Mouse (Mus musculus): ENCODE results near the gene Btg1. TPM values are rescaled to one million over a fixed set of nuclear protein-coding genes. Genes with fewer than 3 reads are reported as not detected.

Btg1 gene
- polyA plus RNA-seq, 1 experiment from 2014 or later, result 88.1 TPM

GRCm38 (mm10) chr10:96648161-96648561 lies 31.4 kb downstream of the Btg1 start:
- Histone ChIP-seq H3K4me1 (ENCODE audit: control insufficient read depth in 2 of 2, insufficient read depth in 2 of 2, low read length in 2 of 2) (peaks cover 19 to 20% of the 10 kb centered on the region in 2 experiments), H3K9me3 (ENCODE audit: control insufficient read depth, low read length) (no peaks in the 10 kb centered on the region), H3K27ac (replicated peaks in 1 of 2; ENCODE audit: control insufficient read depth in 1 of 2, insufficient read depth in 1 of 2, low read depth in 2 of 2, low read length in 2 of 2) (no peak overlapping the region), H3K9ac (ENCODE audit: low read length) (no peak overlapping the region), H3K4me2 (ENCODE audit: low read length) (no peak overlapping the region), H3K27me3 (ENCODE audit: control insufficient read depth, insufficient read depth, low read length) (no peaks in the 10 kb centered on the region), H3K36me3 (ENCODE audit: control insufficient read depth, insufficient read depth, low read length) (no peaks in the 10 kb centered on the region), H3K4me3 (ENCODE audit: control insufficient read depth in 1 of 2, insufficient read depth in 1 of 2, low read depth in 1 of 2, low read length in 2 of 2) (no peak overlapping the region)
- no peak for ATAC-seq (ENCODE audit: insufficient number of reproducible peaks, insufficient read depth, low FRiP score, low read depth)
- 34% methylated on average over 3 of the region's 3 CpGs for WGBS

- Histone ChIP-seq H3K9ac (ENCODE audit: low read length) (no peak overlapping the region), H3K4me2 (ENCODE audit: low read length) (no peak overlapping the region), H3K36me3 (ENCODE audit: control insufficient read depth, insufficient read depth, low read length) (no peaks in the 10 kb centered on the region), H3K4me3 (ENCODE audit: control insufficient read depth in 1 of 2, insufficient read depth in 1 of 2, low read depth in 1 of 2, low read length in 2 of 2) (no peak overlapping the region), H3K27ac (replicated peaks in 1 of 2; ENCODE audit: control insufficient read depth in 1 of 2, insufficient read depth in 1 of 2, low read depth in 2 of 2, low read length in 2 of 2) (no peak overlapping the region), H3K9me3 (ENCODE audit: control insufficient read depth, low read length) (no peaks in the 10 kb centered on the region), H3K27me3 (ENCODE audit: control insufficient read depth, insufficient read depth, low read length) (no peaks in the 10 kb centered on the region), H3K4me1 (ENCODE audit: control insufficient read depth in 2 of 2, insufficient read depth in 2 of 2, low read length in 2 of 2) (peaks cover 16 to 17% of the 10 kb centered on the region in 2 experiments)
- 88% methylated on average over 3 of the region's 3 CpGs for WGBS
- no peak for ATAC-seq (ENCODE audit: insufficient number of reproducible peaks, insufficient read depth, low FRiP score, low read depth)
Observed at GRCm38 (mm10) chr10:96649524-96649923, 32.7 kb downstream of the Btg1 start.

DNA sequence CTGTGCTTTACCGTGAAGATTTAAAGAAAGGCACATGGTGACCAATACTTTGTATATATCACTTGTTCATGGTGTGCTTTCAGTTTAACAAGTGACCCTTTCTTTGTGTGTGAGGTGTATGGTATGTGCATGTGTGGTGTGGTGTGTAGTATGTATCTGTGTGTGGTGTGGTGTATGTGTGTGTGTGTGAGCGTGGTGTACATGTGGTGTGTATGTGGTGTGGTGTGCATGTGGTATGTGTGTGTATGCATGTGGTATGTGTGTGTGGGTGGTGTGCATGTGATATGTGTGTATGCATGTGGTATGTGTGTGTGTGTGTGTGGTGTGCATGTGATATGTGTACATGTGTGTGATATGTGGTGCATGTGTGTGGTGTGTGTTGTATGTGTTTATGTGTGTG lies 35.6 kb downstream of the Btg1 start:
- 81% methylated on average over 2 of the region's 2 CpGs for WGBS

DNA sequence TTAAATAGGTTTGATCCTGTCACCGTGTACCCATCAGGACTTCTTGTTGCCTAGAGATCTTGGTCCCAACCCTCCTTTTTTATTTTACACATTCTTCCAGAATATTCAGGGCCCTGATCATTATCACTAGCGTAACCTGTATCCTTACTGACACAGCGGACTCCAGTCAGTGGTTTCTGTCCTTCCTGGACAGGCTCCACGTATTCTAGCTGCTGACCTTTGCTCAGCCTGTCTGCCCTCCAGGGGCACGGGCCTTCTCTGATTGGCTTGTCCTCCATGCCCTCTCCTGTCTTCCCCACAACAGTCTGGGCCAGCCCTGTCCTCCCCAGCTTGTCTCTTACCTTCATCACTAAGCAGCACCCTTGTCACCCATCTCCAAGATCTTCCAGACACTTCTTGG lies 36.2 kb downstream of the Btg1 start:
- Histone ChIP-seq H3K4me2 (ENCODE audit: low read length) (no peak overlapping the region), H3K9me3 (ENCODE audit: control insufficient read depth, low read length) (no peaks in the 10 kb centered on the region), H3K27me3 (ENCODE audit: control insufficient read depth, insufficient read depth, low read length) (no peaks in the 10 kb centered on the region), H3K36me3 (ENCODE audit: control insufficient read depth, insufficient read depth, low read length) (no peaks in the 10 kb centered on the region), H3K9ac (ENCODE audit: low read length) (no peak overlapping the region), H3K4me1 (ENCODE audit: control insufficient read depth in 2 of 2, insufficient read depth in 2 of 2, low read length in 2 of 2) (peaks cover 0 to 6% of the 10 kb centered on the region in 2 experiments; a peak in 2 of 4 replicates), H3K27ac (replicated peaks in 1 of 2; ENCODE audit: control insufficient read depth in 1 of 2, insufficient read depth in 1 of 2, low read depth in 2 of 2, low read length in 2 of 2) (no peak overlapping the region), H3K4me3 (ENCODE audit: control insufficient read depth in 1 of 2, insufficient read depth in 1 of 2, low read depth in 1 of 2, low read length in 2 of 2) (no peak overlapping the region)
- ATAC-seq (ENCODE audit: insufficient number of reproducible peaks, insufficient read depth, low FRiP score, low read depth), result no peak
- 83% methylated on average over 5 of the region's 5 CpGs for WGBS

More for the DNA sequence above, 35.6 kb downstream of the Btg1 start:
- Histone ChIP-seq H3K4me3 (ENCODE audit: control insufficient read depth in 1 of 2, insufficient read depth in 1 of 2, low read depth in 1 of 2, low read length in 2 of 2) (no peak overlapping the region), H3K9me3 (ENCODE audit: control insufficient read depth, low read length) (no peaks in the 10 kb centered on the region), H3K9ac (ENCODE audit: low read length) (no peak overlapping the region), H3K4me1 (ENCODE audit: control insufficient read depth in 2 of 2, insufficient read depth in 2 of 2, low read length in 2 of 2) (peaks cover 4 to 7% of the 10 kb centered on the region in 2 experiments), H3K27me3 (ENCODE audit: control insufficient read depth, insufficient read depth, low read length) (no peaks in the 10 kb centered on the region), H3K4me2 (ENCODE audit: low read length) (no peak overlapping the region), H3K27ac (replicated peaks in 1 of 2; ENCODE audit: control insufficient read depth in 1 of 2, insufficient read depth in 1 of 2, low read depth in 2 of 2, low read length in 2 of 2) (no peak overlapping the region), H3K36me3 (ENCODE audit: control insufficient read depth, insufficient read depth, low read length) (no peaks in the 10 kb centered on the region)
- no peak for ATAC-seq (ENCODE audit: insufficient number of reproducible peaks, insufficient read depth, low FRiP score, low read depth)

GRCm38 (mm10) chr10:96654079-96654478 lies 37.3 kb downstream of the Btg1 start:
- WGBS, result 72% methylated on average over 5 of the region's 5 CpGs
- no peaks in the 10 kb centered on the region for H3K9me3 ChIP-seq (ENCODE audit: control insufficient read depth, low read length)
- no peak overlapping the region for H3K4me3 ChIP-seq (ENCODE audit: control insufficient read depth in 1 of 2, insufficient read depth in 1 of 2, low read depth in 1 of 2, low read length in 2 of 2)
- no peak overlapping the region for H3K9ac ChIP-seq (ENCODE audit: low read length)
- no peak overlapping the region for H3K4me2 ChIP-seq (ENCODE audit: low read length)
- H3K4me1 ChIP-seq (ENCODE audit: control insufficient read depth in 2 of 2, insufficient read depth in 2 of 2, low read length in 2 of 2), result no peaks in the 10 kb centered on the region
- no peaks in the 10 kb centered on the region for H3K27me3 ChIP-seq (ENCODE audit: control insufficient read depth, insufficient read depth, low read length)
- no peak overlapping the region for H3K27ac ChIP-seq (replicated peaks in 1 of 2; ENCODE audit: control insufficient read depth in 1 of 2, insufficient read depth in 1 of 2, low read depth in 2 of 2, low read length in 2 of 2)
- ATAC-seq (ENCODE audit: insufficient number of reproducible peaks, insufficient read depth, low FRiP score, low read depth), result no peak
- H3K36me3 ChIP-seq (ENCODE audit: control insufficient read depth, insufficient read depth, low read length), result no peaks in the 10 kb centered on the region

- H3K9ac ChIP-seq (ENCODE audit: low read length), result no peak overlapping the region
- H3K4me1 ChIP-seq (ENCODE audit: control insufficient read depth in 2 of 2, insufficient read depth in 2 of 2, low read length in 2 of 2), result no peaks in the 10 kb centered on the region
- H3K36me3 ChIP-seq (ENCODE audit: control insufficient read depth, insufficient read depth, low read length), result no peaks in the 10 kb centered on the region
- no peak for ATAC-seq (ENCODE audit: insufficient number of reproducible peaks, insufficient read depth, low FRiP score, low read depth)
- no peak overlapping the region for H3K4me2 ChIP-seq (ENCODE audit: low read length)
- no peak overlapping the region for H3K27ac ChIP-seq (replicated peaks in 1 of 2; ENCODE audit: control insufficient read depth in 1 of 2, insufficient read depth in 1 of 2, low read depth in 2 of 2, low read length in 2 of 2)
- no peak overlapping the region for H3K4me3 ChIP-seq (ENCODE audit: control insufficient read depth in 1 of 2, insufficient read depth in 1 of 2, low read depth in 1 of 2, low read length in 2 of 2)
- H3K9me3 ChIP-seq (ENCODE audit: control insufficient read depth, low read length), result no peaks in the 10 kb centered on the region
- WGBS, result 63% methylated on average over 7 of the region's 7 CpGs
- no peaks in the 10 kb centered on the region for H3K27me3 ChIP-seq (ENCODE audit: control insufficient read depth, insufficient read depth, low read length)
Observed at GRCm38 (mm10) chr10:96654576-96654975, 37.8 kb downstream of the Btg1 start.

GRCm38 (mm10) chr10:96655066-96655465 lies 38.3 kb downstream of the Btg1 start:
- ATAC-seq (ENCODE audit: insufficient number of reproducible peaks, insufficient read depth, low FRiP score, low read depth), result no peak
- H3K9ac ChIP-seq (ENCODE audit: low read length), result no peak overlapping the region
- H3K27me3 ChIP-seq (ENCODE audit: control insufficient read depth, insufficient read depth, low read length), result no peaks in the 10 kb centered on the region
- 83% methylated on average over 2 of the region's 2 CpGs for WGBS
- H3K36me3 ChIP-seq (ENCODE audit: control insufficient read depth, insufficient read depth, low read length), result no peaks in the 10 kb centered on the region
- no peak overlapping the region for H3K4me2 ChIP-seq (ENCODE audit: low read length)
- H3K4me3 ChIP-seq (ENCODE audit: control insufficient read depth in 1 of 2, insufficient read depth in 1 of 2, low read depth in 1 of 2, low read length in 2 of 2), result no peak overlapping the region
- no peaks in the 10 kb centered on the region for H3K4me1 ChIP-seq (ENCODE audit: control insufficient read depth in 2 of 2, insufficient read depth in 2 of 2, low read length in 2 of 2)
- no peak overlapping the region for H3K27ac ChIP-seq (replicated peaks in 1 of 2; ENCODE audit: control insufficient read depth in 1 of 2, insufficient read depth in 1 of 2, low read depth in 2 of 2, low read length in 2 of 2)
- no peaks in the 10 kb centered on the region for H3K9me3 ChIP-seq (ENCODE audit: control insufficient read depth, low read length)

GRCm38 (mm10) chr10:96656176-96656575 lies 39.4 kb downstream of the Btg1 start:
- Histone ChIP-seq H3K4me3 (ENCODE audit: control insufficient read depth in 1 of 2, insufficient read depth in 1 of 2, low read depth in 1 of 2, low read length in 2 of 2) (no peak overlapping the region), H3K4me1 (ENCODE audit: control insufficient read depth in 2 of 2, insufficient read depth in 2 of 2, low read length in 2 of 2) (no peaks in the 10 kb centered on the region), H3K27me3 (ENCODE audit: control insufficient read depth, insufficient read depth, low read length) (no peaks in the 10 kb centered on the region), H3K4me2 (ENCODE audit: low read length) (no peak overlapping the region), H3K36me3 (ENCODE audit: control insufficient read depth, insufficient read depth, low read length) (no peaks in the 10 kb centered on the region), H3K9ac (ENCODE audit: low read length) (no peak overlapping the region), H3K9me3 (ENCODE audit: control insufficient read depth, low read length) (no peaks in the 10 kb centered on the region), H3K27ac (replicated peaks in 1 of 2; ENCODE audit: control insufficient read depth in 1 of 2, insufficient read depth in 1 of 2, low read depth in 2 of 2, low read length in 2 of 2) (no peak overlapping the region)
- ATAC-seq (ENCODE audit: insufficient number of reproducible peaks, insufficient read depth, low FRiP score, low read depth), result no peak
- WGBS, result 65% methylated on average over 3 of the region's 3 CpGs
